ENCODE assay signal across 27 mouse cellular contexts in genomic region chr2:156147316-156147915, GRCm38 (mm10).
"Had no signal": no experiment of that assay in that cellular context is flagged by ENCODE, and none has a peak within 500 bp of the region (broad histone marks: within the 10 kb centered on the region; RNA-seq: fewer than 3 reads in every experiment).

No protein-coding gene starts in this region.

- H3K4me1 ChIP-seq: intestine, embryonic 15.5 days had no signal

- H3K27me3 ChIP-seq: heart, embryonic 12.5 days; hindbrain, embryonic 12.5 days; intestine, embryonic 15.5 days; limb, embryonic 12.5 days; liver, embryonic 13.5 days had no signal

- H3K9ac ChIP-seq: heart, embryonic 12.5 days; hindbrain, embryonic 12.5 days; hindbrain, embryonic 14.5 days; intestine, embryonic 15.5 days; limb, embryonic 12.5 days; liver, embryonic 13.5 days had no signal

- ATAC-seq: hindbrain, embryonic 16.5 days; inflammation-experienced regulatory T-cells, adult 6 months; intestine, embryonic 15.5 days; intestine, postnatal 0 days had no signal

- H3K4me2 ChIP-seq: heart, embryonic 12.5 days; hindbrain, embryonic 12.5 days; hindbrain, embryonic 14.5 days; intestine, embryonic 15.5 days; limb, embryonic 12.5 days; liver, embryonic 11.5 days; liver, embryonic 13.5 days had no signal

- DNase-seq: gastrocnemius, adult 2 months; gastrocnemius, postnatal 10 days; gastrocnemius, postnatal 25 days; heart, adult 18-20 months; heart, postnatal 10 days; heart, postnatal 4 days; kidney, adult 18-20 months; kidney, adult 8-10 months; kidney, postnatal 10 days; kidney, postnatal 25 days; kidney, postnatal 4 days; liver; liver, embryonic 13.5 days had no signal

- H3K4me3 ChIP-seq: gastrocnemius, adult 2 months; heart, embryonic 10.5 days; heart, embryonic 12.5 days; hindbrain, embryonic 10.5 days; hindbrain, embryonic 12.5 days; intestine, embryonic 15.5 days; layer of hippocampus, adult 2 months; left cerebral cortex, adult 2 months; limb, embryonic 10.5 days; limb, embryonic 12.5 days; liver, embryonic 13.5 days had no signal

- H3K27ac ChIP-seq: gastrocnemius, adult 2 months; heart, embryonic 10.5 days; hindbrain, embryonic 10.5 days; hindbrain, embryonic 12.5 days; hindbrain, embryonic 14.5 days; intestine, embryonic 15.5 days; layer of hippocampus, adult 2 months; left cerebral cortex, adult 2 months; limb, embryonic 10.5 days; limb, embryonic 12.5 days had no signal

- H3K9me3 ChIP-seq: heart, embryonic 10.5 days; heart, embryonic 12.5 days; hindbrain, embryonic 10.5 days; hindbrain, embryonic 12.5 days; intestine, embryonic 15.5 days; limb, embryonic 10.5 days; limb, embryonic 12.5 days; liver, embryonic 13.5 days had no signal
